Comparison of ENCODE assay signal across 9 mouse cellular contexts in the genomic region with DNA sequence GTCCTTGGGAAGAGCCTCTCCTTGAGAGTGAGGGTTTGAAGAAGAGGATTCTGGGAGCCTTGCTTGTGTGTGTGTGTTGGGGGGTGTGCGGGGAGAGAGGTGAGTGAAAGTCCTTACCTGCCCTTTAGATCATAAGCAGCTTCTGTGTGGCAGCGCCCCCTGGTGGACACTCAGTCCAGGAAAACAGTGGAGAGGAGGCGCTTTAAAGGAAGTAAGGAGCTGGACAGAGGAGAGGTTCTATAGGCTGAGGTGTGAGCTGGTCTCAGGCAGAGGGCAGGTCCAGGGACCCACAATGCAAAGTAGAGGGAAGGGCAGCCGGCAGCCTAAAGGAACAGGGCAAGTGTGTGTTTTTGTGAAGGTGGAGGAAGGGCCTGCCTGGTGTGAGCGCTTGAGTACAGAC. TPM values are rescaled to one million over a fixed set of nuclear protein-coding genes. Genes with fewer than 3 reads are reported as not detected.
DNase-seq lines count a peak whose midpoint lies in the region.
"Had no signal": no experiment of that assay in that cellular context is flagged by ENCODE, and none has a peak within 500 bp of the region (broad histone marks: within the 10 kb centered on the region; RNA-seq: fewer than 3 reads in every experiment).

No protein-coding gene starts in this region.

- peak; percentile 89 for DNase-seq in R1 (ENCODE audit: low read depth, low spot score)
- peak; percentile 86 for DNase-seq in cerebellum, adult 9-11 months
- DNase-seq in frontal cortex, postnatal 14 days (ENCODE audit: low spot score in 2 of 2) = peak; percentile 62 to 81
- peak; percentile 91 for DNase-seq in induced T-regulatory cell, adult 2 months (ENCODE audit: low read depth)
- peak; percentile 87 to 88 for DNase-seq in left cerebral cortex, postnatal 14 days (ENCODE audit: low spot score in 2 of 2)
- peak; percentile 82 for DNase-seq in midbrain, embryonic 10.5 days (ENCODE audit: low spot score)
- DNase-seq in right cerebral cortex, postnatal 36 days (ENCODE audit: low spot score in 2 of 2) = peak; percentile 67 to 68
- peak; percentile 88 for DNase-seq in urinary bladder, postnatal 25 days (ENCODE audit: low spot score)

- no peaks in the 10 kb centered on the region for H3K27me3 ChIP-seq in midbrain, embryonic 10.5 days (ENCODE audit: low read depth, poor library complexity, severe bottlenecking)
- H3K27me3 ChIP-seq: liver, embryonic 15.5 days had no signal

- 30% methylated on average over 5 of the region's 5 CpGs for WGBS in midbrain, embryonic 10.5 days

- no peak overlapping the region for H3K4me3 ChIP-seq in midbrain, embryonic 10.5 days
- H3K4me3 ChIP-seq: liver, embryonic 15.5 days had no signal

- peaks cover 65% of the 10 kb centered on the region for H3K36me3 ChIP-seq in midbrain, embryonic 10.5 days

- no peaks in the 10 kb centered on the region for H3K4me1 ChIP-seq in midbrain, embryonic 10.5 days

- intact Hi-C loops in left cerebral cortex, postnatal 14 days (cut with DNase I) = loop anchor here (2.0 kb wide), 1 partner anchor 134 kb away; no protein-coding TSS in a partner anchor

- peak overlapping the region; percentile 52; the same call in 1 of the 2 replicates for H3K27ac ChIP-seq in midbrain, embryonic 10.5 days (replicated peaks)
- H3K27ac ChIP-seq: liver, embryonic 15.5 days had no signal

- H3K9me3 ChIP-seq in midbrain, embryonic 10.5 days (replicated peaks) = no peaks in the 10 kb centered on the region; the same call in 1 of the 2 replicates
- H3K9me3 ChIP-seq: liver, embryonic 15.5 days had no signal

RNA-seq across cellular contexts. Expression of gene Ss18l1, which starts 8.7 kb away (rescaled TPM):
- total RNA-seq in left cerebral cortex, postnatal 14 days (2021) = 10 to 100 TPM; 33.8 to 35.0 TPM
- 8.6 and 14.6 TPM in 2 replicates for polyA plus RNA-seq in midbrain, embryonic 10.5 days (2016; fragmentation: Nextera tagmentation; extraction: Ambion mirVana)

RNA-seq across cellular contexts. Expression of gene Psma7, which starts 8.8 kb away (rescaled TPM):
- total RNA-seq in left cerebral cortex, postnatal 14 days (2021) = 100 to 1,000 TPM; 190 to 195 TPM
- 784 and 855 TPM in 2 replicates for polyA plus RNA-seq in midbrain, embryonic 10.5 days (2016; fragmentation: Nextera tagmentation; extraction: Ambion mirVana)

RNA-seq across cellular contexts. Expression of gene Mtg2, which starts 19.4 kb away (rescaled TPM):
- 10 to 100 TPM; 16.1 to 17.8 TPM for total RNA-seq in left cerebral cortex, postnatal 14 days (2021)
- 33.2 and 37.9 TPM in 2 replicates for polyA plus RNA-seq in midbrain, embryonic 10.5 days (2016; fragmentation: Nextera tagmentation; extraction: Ambion mirVana)

RNA-seq across cellular contexts. Expression of gene Lsm14b, which starts 26.2 kb away (rescaled TPM):
- 100 to 1,000 TPM; 129 to 133 TPM for total RNA-seq in left cerebral cortex, postnatal 14 days (2021)
- polyA plus RNA-seq in midbrain, embryonic 10.5 days (2016; fragmentation: Nextera tagmentation; extraction: Ambion mirVana) = 9.4 and 10.4 TPM in 2 replicates

RNA-seq across cellular contexts. Expression of gene Hrh3, which starts 53.3 kb away (rescaled TPM):
- total RNA-seq in left cerebral cortex, postnatal 14 days (2021) = 10 to 100 TPM; 65.4 to 73.5 TPM
- polyA plus RNA-seq in midbrain, embryonic 10.5 days (2016; fragmentation: Nextera tagmentation; extraction: Ambion mirVana) = 1.2 and 2.7 TPM in 2 replicates
- polyA plus RNA-seq: liver, embryonic 15.5 days had no signal
